Mouse (Mus musculus) testis, postnatal 10 days (tissue): Measurements from ENCODE around the gene Fgfr2.
A peak's percentile ranks its signal among the peaks of the same experiment; 100 is the strongest.

Experiments
- DNase-seq: peaks from one replicate; pipeline ENCODE4 v3.0.0; 2021; ENCODE audit warnings: low spot score

Fgfr2 gene

DNA sequence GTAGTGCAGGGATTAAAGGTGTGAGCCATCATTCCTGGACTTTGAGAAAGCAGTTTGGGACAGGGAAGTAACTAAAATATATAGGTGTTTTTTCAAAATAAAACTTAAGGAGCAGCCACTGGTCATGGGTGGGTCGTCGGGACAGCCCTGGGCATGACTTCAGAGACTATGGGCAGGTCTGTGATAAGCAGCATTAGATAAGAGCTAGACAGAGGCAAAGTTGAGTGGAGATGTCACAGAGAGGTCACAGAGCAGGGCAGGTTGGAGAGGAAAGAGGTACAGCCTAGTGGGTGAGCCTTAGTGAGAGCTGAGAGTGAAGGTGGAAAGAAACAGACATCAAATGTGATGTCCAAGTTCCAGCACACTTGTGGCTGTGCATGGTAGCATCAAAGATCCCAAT, 2086.1 kb downstream of the Fgfr2 start:
- DNase-seq: no peak

DNA sequence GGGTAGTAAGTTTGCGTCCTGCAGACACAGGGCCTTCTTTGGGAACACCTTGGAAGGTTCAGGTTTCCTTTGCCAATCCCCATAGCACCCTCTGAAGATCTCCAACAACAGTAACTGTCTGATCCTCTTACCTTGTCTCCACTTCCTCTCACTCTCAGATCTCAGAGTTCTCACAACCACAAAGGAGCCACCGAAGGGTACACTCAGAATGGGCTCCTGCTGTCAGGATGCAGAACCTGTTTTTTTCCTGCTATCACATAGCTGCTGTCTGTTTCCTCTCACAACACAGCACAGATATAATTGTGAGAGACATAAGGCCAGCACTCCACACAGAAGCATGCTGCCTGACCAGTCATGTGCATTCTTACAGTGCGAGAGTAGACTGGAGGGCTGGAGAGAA, 2086.8 kb downstream of the Fgfr2 start:
- DNase-seq: no peak

DNA sequence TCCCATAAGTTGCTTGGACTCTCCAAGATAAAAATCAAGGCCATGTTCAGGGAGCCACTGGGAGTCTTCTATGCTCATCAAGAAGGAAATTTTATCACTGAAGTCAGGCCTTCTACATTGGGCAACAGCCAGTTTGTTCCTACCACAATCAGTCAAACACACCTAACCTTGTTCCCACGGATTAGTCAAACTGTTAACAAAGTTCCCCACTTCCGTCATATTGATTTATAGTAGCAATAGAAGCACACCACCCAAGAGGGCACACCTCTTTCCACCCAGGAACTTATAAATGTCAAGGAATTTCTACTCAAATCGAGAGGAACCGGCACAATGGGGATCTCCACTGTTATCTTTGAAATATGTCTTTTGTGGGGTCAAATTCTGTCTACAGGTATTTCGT, 2091.4 kb downstream of the Fgfr2 start, which contains the start of gene Dmbt1:
Dmbt1 (plus strand) TSS at position 299 of the 400 bp plus-strand sequence.
- DNase-seq: no peak

DNA sequence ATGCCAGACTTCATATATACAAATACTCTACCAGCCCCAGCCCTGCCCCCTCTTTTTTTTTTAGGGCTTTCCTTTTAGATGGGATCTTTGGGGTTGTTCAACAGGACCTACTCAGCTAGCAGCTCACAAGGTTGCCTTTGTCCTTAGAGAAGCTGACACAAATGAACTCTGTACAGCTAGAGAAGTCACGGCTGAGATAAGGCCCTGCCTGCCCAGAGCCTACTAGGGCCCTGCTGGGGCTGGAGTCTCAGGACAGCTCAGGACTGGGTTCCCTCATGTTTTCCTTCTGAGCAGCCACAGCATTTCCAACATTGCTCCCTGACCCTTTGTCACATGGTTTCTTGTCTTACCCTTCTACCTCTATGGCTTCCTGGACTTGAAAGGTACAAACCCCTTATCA, 2095.6 kb downstream of the Fgfr2 start:
- DNase-seq: no peak

DNA sequence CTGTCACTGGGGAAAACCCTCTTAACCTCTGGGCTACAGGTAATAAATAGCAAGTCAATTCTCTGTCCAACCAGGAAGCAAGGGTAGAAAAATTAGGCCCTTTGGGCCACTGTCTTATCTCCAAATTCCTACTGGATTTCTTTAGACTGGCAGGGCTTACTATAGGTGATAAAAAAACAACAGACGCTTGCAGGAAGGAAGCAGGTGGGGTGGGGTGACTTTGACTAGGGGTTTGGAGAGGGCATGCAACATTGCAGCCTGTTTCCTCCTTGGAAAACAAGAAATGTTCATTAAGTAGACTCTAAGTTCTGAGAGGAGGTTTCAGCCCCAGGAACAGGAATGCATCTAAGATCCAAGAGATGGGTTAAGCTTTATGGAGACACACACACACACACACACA, 2098.3 kb downstream of the Fgfr2 start:
- DNase-seq: no peak

DNA sequence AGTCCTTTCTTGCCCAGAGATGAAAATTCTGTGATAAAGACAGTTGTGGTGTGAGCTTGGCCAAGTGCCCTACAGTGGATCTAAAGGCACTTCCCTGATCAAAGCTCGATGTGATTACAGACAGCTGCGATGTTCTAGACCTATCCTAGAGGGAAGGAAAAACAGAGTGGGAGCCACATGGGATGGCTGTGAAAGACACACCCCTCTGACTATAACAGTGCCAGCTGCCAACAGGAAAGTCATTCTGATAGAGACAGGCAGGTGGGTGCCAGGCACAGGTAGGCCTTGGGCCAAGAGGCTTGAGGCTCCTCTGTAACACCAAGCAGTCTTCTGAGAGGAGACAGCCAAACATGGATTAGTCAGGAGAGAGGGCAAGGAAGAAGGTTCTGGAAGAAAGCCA, 2104.0 kb downstream of the Fgfr2 start:
- no peak for DNase-seq

DNA sequence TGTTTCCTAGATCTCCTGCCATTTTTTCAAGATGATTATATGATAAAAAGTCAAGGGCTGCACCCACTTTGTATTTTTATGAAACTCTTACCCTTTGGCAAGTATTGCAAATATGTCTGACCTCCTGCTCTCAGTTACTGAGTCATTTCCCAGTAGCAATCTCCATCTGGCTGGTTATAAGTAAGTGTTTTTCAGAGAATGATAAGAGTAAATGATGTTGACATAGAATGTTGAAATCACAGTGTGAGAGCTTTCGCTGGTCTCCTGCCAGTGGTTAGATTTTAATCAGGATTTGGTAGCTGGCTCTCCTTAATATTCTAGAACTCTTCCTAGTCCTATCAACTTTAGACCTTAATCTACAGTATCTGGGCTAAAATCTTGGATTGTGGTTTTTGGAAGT, 2111.2 kb downstream of the Fgfr2 start:
- DNase-seq: no peak

DNA sequence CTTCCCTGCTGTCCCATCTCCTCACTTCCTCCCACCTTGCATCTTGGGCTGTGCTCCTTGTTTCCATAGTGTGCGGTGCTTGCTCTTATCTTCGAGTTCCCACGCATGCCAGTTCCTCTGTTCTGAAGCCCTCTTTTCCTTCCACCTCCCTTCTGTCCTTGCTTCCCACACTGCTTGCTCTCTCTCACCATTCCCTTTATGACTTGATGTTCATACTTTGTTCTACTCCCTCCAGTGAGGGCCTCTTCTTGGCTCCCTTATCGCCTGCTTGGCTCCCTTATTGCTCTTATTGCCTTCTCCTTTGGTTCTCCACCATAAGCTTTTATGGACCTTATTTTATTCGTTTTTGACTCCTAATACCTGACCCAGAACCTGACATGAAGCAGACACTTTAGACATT, 2114.0 kb downstream of the Fgfr2 start:
- no peak for DNase-seq

DNA sequence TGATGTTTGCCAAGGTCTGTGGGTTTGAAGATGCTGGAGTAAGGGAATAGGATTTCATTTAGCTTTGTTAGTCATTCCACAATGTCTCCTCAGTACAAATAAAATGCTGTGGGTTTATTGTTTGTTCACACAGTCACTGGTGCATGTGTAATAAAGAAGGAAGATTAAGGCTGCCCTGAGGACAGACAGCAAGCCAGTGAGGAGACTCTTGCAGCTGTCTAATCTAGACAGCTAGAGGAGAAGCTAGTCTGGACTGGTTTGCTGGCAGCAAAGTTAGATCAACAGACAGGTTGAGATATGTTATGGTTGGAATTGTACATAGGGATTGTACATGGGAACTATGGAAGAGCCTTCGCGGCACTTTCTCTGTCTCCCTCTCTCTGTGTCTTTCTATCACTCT, 2115.9 kb downstream of the Fgfr2 start:
- no peak for DNase-seq

DNA sequence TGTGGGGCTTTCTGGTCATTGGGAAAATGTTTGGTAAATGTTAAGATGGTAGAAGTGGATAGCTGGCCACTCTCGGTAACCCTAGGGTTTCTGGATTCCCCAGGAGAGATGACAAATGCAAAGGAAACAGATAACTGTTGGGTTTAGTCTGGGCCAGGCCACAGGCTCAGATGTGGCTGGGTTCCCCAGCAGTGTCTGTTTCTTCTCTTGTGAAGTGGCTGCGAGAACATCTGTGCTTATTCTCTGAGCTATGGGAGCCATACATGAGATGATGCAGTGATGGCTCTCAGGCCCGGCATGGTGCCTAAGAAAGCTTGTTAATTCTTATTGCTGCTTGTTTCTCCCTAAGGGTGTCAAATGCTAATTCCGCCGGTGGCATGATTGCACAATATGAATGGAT, 2119.1 kb downstream of the Fgfr2 start:
- DNase-seq: no peak

DNA sequence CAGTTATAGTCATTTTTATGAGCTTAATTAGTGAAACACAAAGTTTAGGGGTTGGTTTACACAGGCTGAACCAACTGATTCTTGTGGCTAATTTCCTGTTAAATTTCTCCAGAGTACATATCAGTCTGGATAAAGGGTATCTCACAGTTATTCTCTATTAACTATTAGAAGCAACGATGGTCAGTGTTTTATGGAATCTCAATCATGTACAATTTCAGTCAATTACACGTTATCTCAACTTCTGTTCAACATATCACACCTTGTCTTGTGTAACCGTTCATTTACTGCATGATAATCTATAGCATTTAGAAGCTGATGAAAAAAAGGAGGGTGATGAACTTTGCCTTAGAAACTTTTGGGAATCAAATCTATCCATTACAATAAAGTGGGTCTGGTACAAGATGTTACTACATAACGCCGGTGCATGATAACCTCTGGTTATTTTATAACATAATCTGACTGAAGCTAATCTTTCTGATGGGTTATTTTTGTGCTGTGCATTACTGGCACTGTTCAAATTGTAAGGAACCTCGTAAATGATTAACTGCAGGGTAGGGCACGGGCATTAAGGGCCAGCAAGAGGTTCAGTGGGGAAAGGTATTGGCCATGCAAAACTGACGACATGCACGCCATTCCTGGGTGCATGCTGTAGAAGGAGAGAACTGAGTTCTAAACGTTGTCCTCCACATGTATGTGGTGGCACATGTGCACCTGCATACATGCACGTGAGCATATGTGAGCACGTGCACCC, 2121.0 kb downstream of the Fgfr2 start:
- DNase-seq: no peak

DNA sequence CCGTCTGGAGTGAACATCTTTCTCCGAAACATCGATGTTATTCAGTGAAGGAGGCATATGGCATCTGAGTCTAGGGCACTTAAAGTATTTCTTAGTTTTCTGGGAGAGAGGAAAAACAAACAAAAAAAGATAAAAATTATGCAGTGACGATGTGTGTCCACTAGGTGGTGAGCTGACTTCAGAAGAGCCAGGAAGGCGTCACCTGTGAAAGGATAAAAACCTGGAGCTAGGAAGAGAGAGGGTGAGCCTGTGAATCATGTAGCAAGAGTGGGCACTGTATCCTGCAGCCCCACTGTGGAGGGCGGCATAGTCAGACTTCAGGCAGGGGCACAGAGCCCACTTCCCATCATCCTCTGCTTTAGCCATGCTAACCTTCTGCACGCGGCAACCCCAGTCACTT, 2129.2 kb downstream of the Fgfr2 start:
- DNase-seq: no peak

DNA sequence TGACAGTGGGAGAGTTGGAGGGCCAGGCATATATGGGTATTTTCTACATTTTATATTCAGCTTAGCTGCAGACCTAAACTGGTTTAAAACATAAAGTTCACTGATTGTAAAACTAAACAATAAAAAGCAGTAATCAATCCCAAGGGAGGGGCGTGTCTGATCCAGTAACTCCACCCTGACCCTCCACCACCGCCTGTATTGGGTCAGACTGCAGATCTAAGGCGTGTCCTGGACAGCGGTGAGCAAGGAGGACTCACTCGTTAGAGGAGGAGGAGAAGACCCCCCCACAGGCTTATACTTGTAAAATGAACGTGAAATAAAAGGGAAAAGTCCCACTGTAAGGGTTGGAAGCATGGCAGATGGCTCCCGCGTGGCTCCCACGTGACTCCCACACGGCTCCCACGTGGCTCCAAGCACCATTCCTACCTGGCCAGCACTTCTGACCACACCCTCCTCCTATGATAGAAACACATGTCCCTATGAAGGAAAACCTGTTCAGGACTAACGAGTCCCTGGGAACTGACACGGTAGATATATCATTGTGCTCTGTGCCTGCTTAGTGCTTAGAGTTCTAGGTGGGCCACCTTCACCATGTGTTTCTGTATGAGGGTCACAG, 2131.9 kb downstream of the Fgfr2 start:
- no peak for DNase-seq

DNA sequence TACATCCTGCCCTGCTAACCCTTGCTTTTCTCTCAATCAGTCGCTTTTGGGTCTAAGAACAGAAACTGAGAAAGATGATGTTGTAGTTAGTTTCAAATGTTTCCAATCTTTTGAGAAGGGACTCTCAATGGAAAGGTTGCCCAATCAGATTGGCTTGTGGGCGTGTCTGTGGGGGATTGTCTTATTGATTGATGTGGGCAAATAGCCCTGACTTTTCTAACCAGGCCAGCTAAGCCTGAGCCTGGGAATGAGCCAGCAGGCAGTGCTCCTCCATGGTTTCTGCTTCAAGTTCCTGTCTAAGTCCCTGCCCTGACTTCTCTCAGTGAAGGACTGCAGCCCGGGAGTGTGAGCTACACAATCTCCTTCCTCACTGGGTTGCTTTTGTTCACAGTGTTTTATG, 2133.8 kb downstream of the Fgfr2 start:
- no peak for DNase-seq

DNA sequence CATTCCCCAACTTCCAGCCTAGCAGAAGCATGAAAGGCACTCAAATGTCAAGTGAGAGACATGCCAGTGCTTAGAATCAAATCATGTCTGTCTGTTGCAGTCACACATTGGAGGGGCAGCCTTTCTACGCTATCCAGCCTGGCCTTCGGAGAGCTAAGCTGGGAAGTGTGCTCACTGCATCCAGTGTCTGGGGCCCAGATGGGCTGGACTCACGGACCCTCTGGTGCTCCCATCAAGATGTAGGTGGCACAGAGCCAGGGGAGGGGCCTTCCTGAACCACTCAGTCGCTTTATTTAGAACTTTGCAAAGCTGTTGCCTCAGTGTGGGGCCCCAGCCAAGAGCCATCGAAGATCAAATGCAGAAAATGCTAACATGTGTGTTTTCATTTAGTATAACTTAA, 2135.0 kb downstream of the Fgfr2 start:
- DNase-seq: no peak

DNA sequence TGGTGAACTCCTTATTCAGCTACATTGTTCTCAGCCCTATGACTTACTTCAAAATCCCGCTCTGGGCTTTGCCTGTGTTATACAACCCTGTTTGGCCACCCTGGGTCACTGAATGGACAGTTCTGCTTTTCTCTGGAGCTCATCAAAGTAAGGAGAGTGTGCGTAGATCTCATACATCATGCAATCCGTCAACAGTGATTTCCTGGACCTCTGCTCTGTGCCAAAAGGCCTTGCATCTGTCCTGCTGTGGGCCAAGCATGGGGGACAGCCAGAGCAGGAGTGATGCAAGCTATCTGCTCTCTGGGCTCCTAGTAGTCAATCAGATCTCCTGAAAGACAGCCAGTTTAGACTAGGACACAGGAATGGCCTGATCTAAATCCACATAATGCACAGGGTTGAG, 2137.4 kb downstream of the Fgfr2 start:
- DNase-seq: no peak

DNA sequence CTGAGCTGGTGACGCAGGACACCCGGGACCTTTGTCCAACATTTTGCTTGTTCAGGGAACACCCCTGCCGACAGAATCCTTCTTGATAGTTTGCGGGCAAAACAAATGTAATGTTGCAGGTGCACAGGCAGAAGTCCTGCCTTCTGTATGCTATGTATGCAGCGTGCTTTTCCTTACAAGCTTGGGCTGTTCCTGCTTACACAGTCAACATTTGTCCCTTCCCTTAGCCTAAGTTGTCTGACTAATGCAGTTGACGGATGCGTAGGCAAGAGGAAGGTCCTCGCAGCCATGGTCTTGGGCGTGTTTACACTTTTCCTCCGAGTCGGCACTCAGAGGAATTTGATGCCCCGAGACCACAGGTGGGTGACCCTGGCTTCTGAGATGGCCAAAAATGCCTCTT, 2138.0 kb downstream of the Fgfr2 start:
- no peak for DNase-seq

DNA sequence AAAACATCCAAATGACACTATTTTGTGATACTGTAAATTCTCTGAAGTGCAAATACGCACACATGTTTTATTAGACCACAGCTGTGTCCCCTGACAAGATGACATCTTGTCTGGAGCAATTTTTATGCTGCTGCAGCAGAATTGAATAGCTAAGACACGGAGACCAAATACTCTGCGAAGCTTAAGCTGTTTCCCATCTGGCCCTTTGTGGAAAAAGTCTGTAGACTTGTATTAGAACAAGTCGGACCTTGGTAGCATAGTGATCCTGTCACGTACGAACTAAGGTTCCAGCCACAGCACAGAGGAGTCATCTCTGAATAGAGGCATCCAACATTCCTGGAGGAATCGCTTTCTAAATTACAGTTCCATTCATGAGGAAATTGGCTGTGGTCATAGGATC, 2138.9 kb downstream of the Fgfr2 start:
- no peak for DNase-seq

DNA sequence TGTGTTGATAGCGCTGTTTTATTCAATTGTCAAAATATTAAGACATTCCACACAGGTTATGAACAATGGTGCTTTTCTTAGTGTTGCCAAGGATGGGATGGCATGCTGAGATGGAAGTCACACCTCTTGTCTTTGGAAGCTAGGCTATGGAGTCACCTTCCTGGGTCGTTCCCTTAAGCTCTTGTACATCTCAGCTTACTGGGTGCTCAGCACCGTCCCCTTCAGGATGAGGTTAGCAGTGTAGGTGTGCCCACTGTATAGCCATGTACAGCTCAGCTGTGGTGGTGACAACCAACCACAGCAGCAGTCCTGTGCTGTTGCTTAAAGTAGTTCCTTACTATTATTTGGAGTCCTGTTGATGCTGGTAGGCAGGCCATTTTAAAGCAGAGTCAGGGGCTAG, 2140.3 kb downstream of the Fgfr2 start:
- no peak for DNase-seq

DNA sequence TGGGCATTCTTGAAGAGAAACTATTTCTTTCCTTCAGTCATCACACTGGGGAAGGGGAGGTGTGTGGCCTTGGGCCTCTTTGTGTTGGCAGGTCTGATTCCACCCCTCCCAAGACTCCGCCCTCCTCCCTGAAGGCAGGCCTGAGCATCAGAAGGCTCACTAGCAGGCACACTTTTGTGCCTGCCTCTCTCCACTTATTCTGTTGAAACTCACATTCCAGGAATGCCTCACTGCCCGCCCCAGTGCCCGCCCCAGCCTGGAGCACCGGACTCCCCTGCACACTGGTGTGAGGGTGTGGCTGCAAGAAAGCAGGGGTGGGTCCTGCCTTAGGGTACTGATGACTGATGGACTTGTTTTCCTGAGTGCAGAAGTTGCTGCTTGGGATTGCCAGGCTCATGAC, 2140.8 kb downstream of the Fgfr2 start:
- no peak for DNase-seq

DNA sequence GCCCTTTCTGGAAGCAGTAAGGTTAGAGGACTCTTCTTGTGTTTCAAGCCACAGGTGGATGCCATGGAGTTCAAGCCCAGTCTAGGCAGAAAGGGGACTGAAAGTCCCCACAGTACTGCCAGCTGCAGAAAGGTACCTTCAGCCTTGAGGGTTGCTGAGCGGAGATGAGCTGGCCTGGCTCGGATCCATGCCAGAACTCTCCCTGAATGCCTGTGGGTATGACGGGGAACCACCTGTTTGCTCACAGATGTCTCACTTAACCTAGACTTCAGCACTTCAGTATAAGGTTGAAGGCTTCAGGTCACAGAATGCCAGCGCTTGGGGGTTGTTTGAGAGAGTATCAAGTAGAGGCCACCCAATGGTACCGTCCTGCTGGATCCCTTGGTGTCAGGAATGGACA, 2143.0 kb downstream of the Fgfr2 start:
- DNase-seq: no peak

DNA sequence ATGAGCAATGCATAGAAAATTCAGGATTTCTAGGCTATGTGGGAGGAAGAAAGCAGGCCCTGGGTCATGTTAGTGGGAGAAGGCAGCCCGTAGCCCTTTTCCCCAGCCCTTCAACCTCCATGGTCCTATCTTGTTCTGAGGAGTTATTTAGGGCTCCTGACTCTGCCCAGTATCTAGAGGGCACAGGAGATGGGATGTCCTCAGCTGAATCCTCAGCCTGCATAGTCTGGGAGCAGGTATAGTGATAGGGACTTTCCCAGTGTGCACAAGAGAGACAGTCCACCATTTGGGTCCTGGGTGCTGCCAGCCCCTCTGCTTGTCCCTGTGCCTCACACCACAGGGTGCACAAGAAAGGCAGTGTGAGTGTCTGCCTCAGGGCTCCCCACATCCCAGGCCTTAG, 2144.6 kb downstream of the Fgfr2 start:
- no peak for DNase-seq

DNA sequence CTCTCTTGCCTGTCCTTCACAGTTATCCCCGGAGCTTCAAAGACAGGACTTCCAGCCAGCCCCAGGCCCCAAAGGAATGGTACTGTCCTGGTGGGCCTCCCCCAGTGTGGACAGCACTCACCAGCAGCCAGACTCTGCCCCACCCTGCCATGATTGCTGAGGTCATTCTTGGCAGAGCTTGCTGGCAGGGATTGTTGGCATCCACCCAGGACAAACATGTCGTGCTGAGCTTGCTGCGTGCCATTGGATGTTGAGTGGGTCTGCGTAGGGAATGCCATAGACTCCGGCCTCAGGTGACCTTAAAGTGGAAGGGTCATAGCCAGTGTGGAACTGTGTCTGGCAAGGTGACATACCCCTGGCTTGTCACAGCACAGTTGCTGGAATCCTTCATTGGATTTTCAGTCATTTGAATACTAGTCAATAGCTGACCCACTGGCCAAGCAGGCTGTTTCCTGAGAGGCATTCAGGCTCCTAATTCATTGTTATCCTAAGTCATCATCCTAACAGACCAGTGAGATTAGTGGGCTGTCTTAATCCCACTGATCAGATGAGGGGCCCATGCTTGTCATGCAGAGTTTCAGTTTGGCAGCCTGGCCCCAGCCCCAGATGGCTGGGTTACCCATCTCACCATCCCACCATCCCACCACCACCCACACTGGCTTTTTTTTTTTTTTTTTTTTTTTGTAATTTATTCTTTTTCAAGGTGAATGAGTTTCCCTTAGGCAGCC, 2145.2 kb downstream of the Fgfr2 start:
- DNase-seq: peak; percentile 79
